Mouse (Mus musculus) heart, adult 2 months (tissue): ENCODE measurements around the gene Litaf.

ENCODE experiments used
- CTCF ChIP-seq: fragments of 200-600 bp; IDR thresholded peaks from 2 replicates; pipeline ENCODE4 v1.8.1; 2022; ENCODE audit warnings: antibody characterized with exemption, mild to moderate bottlenecking, moderate library complexity
- POLR2A ChIP-seq: fragments of 200-500 bp; IDR thresholded peaks from 2 replicates; pipeline ENCODE4 v1.6.1; 2011; ENCODE audit warnings: mild to moderate bottlenecking, low read depth, low read length, control low read depth; ENCODE audit not compliant: insufficient read depth

DNA sequence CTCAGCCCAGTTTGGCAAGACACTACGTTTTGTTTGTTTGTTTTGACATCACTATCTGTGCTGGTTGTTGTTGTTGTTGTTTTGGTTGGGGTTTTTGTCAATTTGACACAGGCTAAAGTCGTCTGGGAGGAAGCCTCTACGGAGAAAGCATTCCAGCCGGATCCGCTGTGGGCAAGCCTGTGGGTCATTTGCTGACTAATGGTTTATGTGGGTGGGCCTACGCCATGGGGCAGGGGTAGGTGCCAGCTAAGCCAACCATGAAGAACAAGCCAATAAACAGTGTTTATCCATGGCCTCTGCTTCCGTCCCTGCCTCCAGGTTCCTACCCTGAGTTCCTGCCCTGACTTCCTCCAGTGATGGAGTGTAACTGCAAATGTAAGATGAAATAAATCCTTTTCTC lies 37.8 kb downstream of the Litaf start:
- TF ChIP-seq POLR2A (no peak), CTCF (no peak)
